Mouse (Mus musculus): ENCODE results near the gene Traf3.

Traf3 gene

GRCm38 (mm10) chr12:111306821-111307220, 140.7 kb downstream of the Traf3 start:
- DNase-seq (ENCODE audit: extremely low read depth, low read depth) = no peak

DNA sequence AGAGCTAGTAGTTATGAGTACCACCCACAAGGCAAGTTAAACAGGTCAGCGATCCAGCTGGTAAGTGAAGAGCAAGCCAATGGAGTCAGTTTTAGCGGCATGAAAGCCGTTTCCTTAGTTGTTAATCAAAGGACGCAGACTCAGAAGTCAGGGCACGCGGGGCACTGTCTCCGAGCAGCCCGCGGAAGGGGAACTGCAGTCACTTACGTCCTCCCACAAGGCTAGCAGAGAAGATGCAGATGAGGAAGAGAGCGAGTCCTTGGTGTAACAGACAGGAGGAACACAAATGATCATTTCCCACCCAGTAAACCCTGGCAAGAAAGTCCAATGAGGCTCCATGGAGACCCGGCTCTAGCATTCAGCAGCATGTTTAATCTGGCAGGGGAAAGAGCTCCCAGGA, 143.1 kb downstream of the Traf3 start:
- DNase-seq (ENCODE audit: extremely low read depth, low read depth) = no peak

GRCm38 (mm10) chr12:111309931-111310330, 143.8 kb downstream of the Traf3 start:
- no peak for DNase-seq (ENCODE audit: extremely low read depth, low read depth)

GRCm38 (mm10) chr12:111311775-111312174, 145.6 kb downstream of the Traf3 start:
- no peak for DNase-seq (ENCODE audit: extremely low read depth, low read depth)

DNA sequence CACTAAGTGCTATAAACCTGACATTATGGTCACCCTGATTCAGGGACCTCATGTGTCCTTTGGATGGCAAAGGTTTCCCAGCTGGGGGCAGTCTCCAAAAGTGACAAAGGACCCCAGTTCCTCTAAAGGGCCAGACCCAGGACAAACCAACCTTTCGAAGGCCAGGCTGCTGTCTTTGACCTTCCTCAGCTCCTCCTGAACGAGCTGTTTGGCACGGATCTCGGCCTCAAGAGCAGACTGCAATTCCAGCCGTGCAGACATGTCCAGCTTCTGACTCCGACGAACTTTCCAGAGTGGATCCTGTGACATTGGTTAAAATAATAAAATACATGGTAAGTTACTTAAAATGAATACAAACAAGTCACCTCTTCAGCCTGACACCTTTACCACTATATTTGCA, 148.1 kb downstream of the Traf3 start:
- no peak for DNase-seq (ENCODE audit: extremely low read depth, low read depth)
